In the genomic region with DNA sequence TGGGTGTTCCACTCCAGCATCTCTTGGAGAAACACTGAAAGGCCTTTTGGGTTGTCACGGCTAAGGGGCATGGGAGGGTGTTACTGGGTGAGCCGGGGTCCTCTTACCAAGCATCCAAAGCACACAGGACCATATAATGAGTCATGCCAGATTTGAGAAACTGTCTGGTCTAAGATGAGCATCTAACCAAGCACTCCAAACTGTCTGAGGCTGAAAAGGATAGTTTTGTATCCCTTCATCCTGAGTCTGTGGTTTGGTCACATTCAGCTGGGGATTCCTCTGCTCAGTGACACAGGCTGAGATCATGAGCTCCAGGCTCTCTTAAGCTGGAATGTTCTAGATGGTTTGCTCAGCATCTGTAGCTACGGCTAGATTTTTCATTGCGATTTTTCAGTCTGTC, we compare ENCODE assay signal across 17 mouse cellular contexts. TPM values are rescaled to one million over a fixed set of nuclear protein-coding genes. Genes with fewer than 3 reads are reported as not detected.
DNase-seq lines count a peak whose midpoint lies in the region; TF ChIP-seq lines count a peak whose summit lies in the region.
"Had no signal": no experiment of that assay in that cellular context is flagged by ENCODE, and none has a peak within 500 bp of the region (broad histone marks: within the 10 kb centered on the region; RNA-seq: fewer than 3 reads in every experiment).

No protein-coding gene starts in this region.

- 0 out of 2 replicates have a peak overlapping the region, but pooled peaks have one; percentile 8 for H3K27ac ChIP-seq in gastrocnemius, adult 2 months
- no peak overlapping the region for H3K27ac ChIP-seq in midbrain, embryonic 10.5 days (replicated peaks)
- H3K27ac ChIP-seq: heart, adult 2 months; hindbrain, embryonic 12.5 days; hindbrain, embryonic 15.5 days had no signal

- no peak overlapping the region for H3ac ChIP-seq in myocyte (ENCODE audit: control insufficient read depth, insufficient read length)

- DNase-seq in gastrocnemius, adult 2 months = no peak
- no peak for DNase-seq in gastrocnemius, postnatal 4 days (ENCODE audit: low spot score in 2 of 2)
- DNase-seq in NIH3T3 (ENCODE audit: low read depth) (peak; percentile 53), MN1 (ENCODE audit: low spot score) (no peak)
- DNase-seq in midbrain, embryonic 10.5 days (ENCODE audit: low spot score) = no peak
- DNase-seq: adrenal gland, postnatal 10 days; adrenal gland, postnatal 36 days; cerebellum, adult 18-20 months; cerebellum, adult 9-10 months; cerebellum, postnatal 14 days; forebrain, postnatal 0 days; gastrocnemius, postnatal 25 days; heart, adult 2 months had no signal

- no peaks in the 10 kb centered on the region for H3K36me3 ChIP-seq in myocyte (ENCODE audit: control insufficient read depth, insufficient read depth)
- peaks cover 97% of the 10 kb centered on the region for H3K36me3 ChIP-seq in midbrain, embryonic 10.5 days
- H3K36me3 ChIP-seq: hindbrain, embryonic 15.5 days had no signal

- 94% methylated on average over 4 of the region's 4 CpGs for WGBS in midbrain, embryonic 10.5 days

- TF ChIP-seq CTCF in gastrocnemius, adult 2 months (IDR thresholded peaks at IDR 0.05) = no peak

- no peak for TF ChIP-seq POLR2A in myocyte (IDR thresholded peaks at IDR 0.05; ENCODE audit: insufficient read length, low read depth)

- H3K4me1 ChIP-seq in midbrain, embryonic 10.5 days = peaks cover 15% of the 10 kb centered on the region
- H3K4me1 ChIP-seq: hindbrain, embryonic 12.5 days; hindbrain, embryonic 15.5 days had no signal

- H3K79me2 ChIP-seq in myocyte (ENCODE audit: control insufficient read depth, insufficient read depth) = peaks cover 25% of the 10 kb centered on the region

- H3K9me3 ChIP-seq in midbrain, embryonic 10.5 days (replicated peaks) = no peaks in the 10 kb centered on the region; the same call in 1 of the 2 replicates
- H3K9me3 ChIP-seq: hindbrain, embryonic 12.5 days; hindbrain, embryonic 15.5 days had no signal

- intact Hi-C loops in gastrocnemius, adult 2 months (cut with DNase I) = no loop called here

- H3K27me3 ChIP-seq in myocyte (ENCODE audit: control insufficient read depth, insufficient read depth, insufficient read length) = no peaks in the 10 kb centered on the region
- no peaks in the 10 kb centered on the region for H3K27me3 ChIP-seq in midbrain, embryonic 10.5 days (ENCODE audit: low read depth, poor library complexity, severe bottlenecking)
- H3K27me3 ChIP-seq: hindbrain, embryonic 12.5 days; hindbrain, embryonic 15.5 days had no signal

- no peak overlapping the region for H3K4me3 ChIP-seq in gastrocnemius, adult 2 months
- no peak overlapping the region for H3K4me3 ChIP-seq in myocyte
- H3K4me3 ChIP-seq in midbrain, embryonic 10.5 days = no peak overlapping the region
- H3K4me3 ChIP-seq: heart, adult 2 months; hindbrain, embryonic 12.5 days; hindbrain, embryonic 15.5 days had no signal

- H3K4me2 ChIP-seq in myocyte (ENCODE audit: low read depth) = peak overlapping the region; percentile 72
- H3K4me2 ChIP-seq: heart, embryonic 11.5 days; hindbrain, embryonic 12.5 days; hindbrain, embryonic 15.5 days had no signal

TF ChIP-seq in myocyte, 11 proteins besides CTCF, POLR2A, EP300 and RAD21:
- TF ChIP-seq TCF3 (IDR thresholded peaks at IDR 0.05; ENCODE audit: insufficient read length, low read depth) (no peak), REST (IDR thresholded peaks at IDR 0.05; ENCODE audit: insufficient read depth, insufficient read length) (no peak), USF1 (IDR thresholded peaks at IDR 0.05; ENCODE audit: low read depth) (no peak), MYOG (IDR thresholded peaks at IDR 0.05; ENCODE audit: control insufficient read depth in 1 of 3, insufficient read depth in 1 of 3, insufficient read length in 2 of 3, low read depth in 2 of 3) (no peak), E2F4 (IDR thresholded peaks at IDR 0.05; ENCODE audit: insufficient read depth) (no peak), MAX (IDR thresholded peaks at IDR 0.05; ENCODE audit: low read depth) (no peak), POLR2AphosphoS2 (IDR thresholded peaks at IDR 0.05; ENCODE audit: insufficient read length, low read depth) (no peak), MYOD1 (IDR thresholded peaks at IDR 0.05; ENCODE audit: control insufficient read depth in 1 of 3, insufficient read length in 2 of 3, low read depth in 2 of 3) (no peak), CEBPB (IDR thresholded peaks at IDR 0.05; ENCODE audit: insufficient read depth, poor library complexity, severe bottlenecking) (no peak), TCF12 (IDR thresholded peaks at IDR 0.05; ENCODE audit: insufficient read depth, poor library complexity, severe bottlenecking) (no peak), SRF (IDR thresholded peaks at IDR 0.05; ENCODE audit: control insufficient read depth, insufficient read length, low read depth) (no peak)

RNA-seq across cellular contexts. Expression of gene Cit, which starts 7.4 kb away (rescaled TPM):
- total RNA-seq in gastrocnemius, adult 2 months (2021) = under 1 TPM; 0.61 to 0.95 TPM
- total RNA-seq in gastrocnemius, postnatal 4 days (2021) = 10 to 100 TPM; 12.7 to 15.6 TPM
- polyA plus RNA-seq in myocyte (2012; fragmentation: generic; extraction: Trizol) = 8.5 TPM
- 45.5 and 47.2 TPM in 2 replicates for polyA plus RNA-seq in midbrain, embryonic 10.5 days (2016; fragmentation: Nextera tagmentation; extraction: Ambion mirVana)

Comparison
In these comparisons a context has a peak if more than half of its experiments do, and no peak if none do; other contexts are left out.
1. RNA of gene Cit, which starts 7.4 kb away (total RNA-seq): 12.7 to 15.6 TPM in gastrocnemius, postnatal 4 days; 0.61 to 0.95 TPM in gastrocnemius, adult 2 months; every median in the first group is over 4 times any median in the second.